16 mouse cellular contexts compared by ENCODE assay signal in the genomic region with DNA sequence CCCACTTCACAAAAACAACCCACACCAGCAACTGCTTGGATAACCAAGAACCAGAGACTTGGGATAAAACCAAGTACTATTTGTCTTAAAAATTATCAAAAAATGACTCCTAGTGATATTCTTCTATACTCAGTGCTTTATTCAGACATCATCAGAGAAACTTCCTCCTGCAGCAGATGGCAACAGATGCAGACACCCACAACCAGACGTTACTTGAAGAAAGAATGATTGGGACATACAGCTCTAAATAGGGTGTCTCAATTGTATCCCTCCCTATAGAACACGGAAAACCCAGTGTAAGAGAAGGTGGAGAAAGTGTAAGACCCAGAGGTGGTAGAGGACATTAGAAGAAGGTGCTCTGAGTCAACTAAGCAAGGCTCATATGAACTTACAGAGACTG.
"Had no signal": no experiment of that assay in that cellular context is flagged by ENCODE, and none has a peak within 500 bp of the region (broad histone marks: within the 10 kb centered on the region; RNA-seq: fewer than 3 reads in every experiment).

No protein-coding gene starts in this region.

- H3K27me3 ChIP-seq: intestine, embryonic 15.5 days; kidney, embryonic 15.5 days; limb, embryonic 13.5 days; neural tube, embryonic 15.5 days had no signal

- H3K9me3 ChIP-seq: intestine, embryonic 15.5 days; kidney, embryonic 15.5 days; limb, embryonic 13.5 days; neural tube, embryonic 15.5 days had no signal

- ATAC-seq: intestine, embryonic 15.5 days; lung, postnatal 0 days had no signal

- H3K4me3 ChIP-seq: intestine, embryonic 15.5 days; kidney, embryonic 15.5 days; limb, embryonic 13.5 days; myocyte; neural tube, embryonic 15.5 days had no signal

- H3K9ac ChIP-seq: intestine, embryonic 15.5 days; kidney, embryonic 15.5 days; limb, embryonic 13.5 days; liver, embryonic 14.5 days; neural tube, embryonic 15.5 days had no signal

- DNase-seq: kidney, adult 2 months; kidney, postnatal 25 days; left cerebral cortex, postnatal 4 days; lung, adult 2 months; lung, postnatal 36 days; midbrain, embryonic 14.5 days; thymus, adult 18-20 months; thymus, postnatal 14 days had no signal

- H3K36me3 ChIP-seq: intestine, embryonic 15.5 days; kidney, embryonic 15.5 days; limb, embryonic 13.5 days; neural tube, embryonic 15.5 days had no signal

- H3K4me2 ChIP-seq: intestine, embryonic 15.5 days; kidney, embryonic 15.5 days; limb, embryonic 13.5 days; neural tube, embryonic 15.5 days had no signal

- H3K27ac ChIP-seq: intestine, embryonic 15.5 days; kidney, embryonic 15.5 days; limb, embryonic 13.5 days; liver, embryonic 14.5 days; neural tube, embryonic 15.5 days; stomach, postnatal 0 days had no signal

- H3K4me1 ChIP-seq: intestine, embryonic 15.5 days; kidney, embryonic 15.5 days; limb, embryonic 13.5 days; neural tube, embryonic 15.5 days had no signal
